Mouse (Mus musculus) midbrain, embryonic 12.5 days (tissue): ENCODE data around the gene Gm20708. TPM values are rescaled to one million over a fixed set of nuclear protein-coding genes. Genes with fewer than 3 reads are reported as not detected.

Source experiments
- ATAC-seq: fragments of 200-750 bp; cut with Nextera tagmentation; 2 replicates; pipeline ENCODE4 v1.8.0; 2017; ENCODE audit warnings: low read depth, moderate TSS enrichment, moderate library complexity; ENCODE audit not compliant: low FRiP score
- H3K27ac ChIP-seq: fragments of 300-500 bp; sonication (generic); replicated peaks from 2 replicates; pipeline ENCODE4 v1.5.1; 2016; ENCODE audit warnings: mild to moderate bottlenecking
- H3K27me3 ChIP-seq: fragments of 300-500 bp; sonication (generic); 2 replicates; pipeline ENCODE4 v1.6.1; 2016; ENCODE audit warnings: mild to moderate bottlenecking
- H3K36me3 ChIP-seq: fragments of 300-500 bp; sonication (generic); 2 replicates; pipeline ENCODE4 v1.6.1; 2016
- H3K4me1 ChIP-seq: fragments of 300-500 bp; sonication (generic); 2 replicates; pipeline ENCODE4 v1.6.1; 2016
- H3K4me2 ChIP-seq: fragments of 300-500 bp; sonication (generic); replicated peaks from 2 replicates; pipeline ENCODE4 v1.6.1; 2016; ENCODE audit warnings: mild to moderate bottlenecking, moderate library complexity
- H3K4me3 ChIP-seq: fragments of 300-500 bp; sonication (generic); 2 replicates; pipeline ENCODE4 v1.5.1; 2016; ENCODE audit warnings: mild to moderate bottlenecking
- H3K9ac ChIP-seq: fragments of 300-500 bp; sonication (generic); replicated peaks from 2 replicates; pipeline ENCODE4 v1.6.1; 2016; ENCODE audit warnings: mild to moderate bottlenecking, moderate library complexity
- H3K9me3 ChIP-seq: fragments of 300-500 bp; sonication (generic); 2 replicates; pipeline ENCODE4 v1.6.1; 2016; ENCODE audit warnings: mild to moderate bottlenecking
- WGBS: fragments of 180-500 bp; shearing (Covaris S2); methylation state at CpG from one replicate; pipeline ENCODE4 v1.1.7; 2016; 5-methylcytosine and 5-hydroxymethylcytosine counted together
- polyA plus RNA-seq: library from polyadenylated mRNA; unstranded; fragments of >200 nt; fragmentation: Nextera tagmentation; extraction: Ambion mirVana; gene quantifications from 2 replicates; pipeline ENCODE4 v1.2.1, GENCODE M21; 2016

Gene Gm20708
- polyA plus RNA-seq, 1 experiment from 2014 or later = 0.56 TPM

- H3K4me2 ChIP-seq = no peak overlapping the region
- no peak overlapping the region for H3K9ac ChIP-seq
- H3K9me3 ChIP-seq = no peaks in the 10 kb centered on the region
- peaks cover 49% of the 10 kb centered on the region for H3K4me1 ChIP-seq
- H3K27me3 ChIP-seq = peaks cover 80% of the 10 kb centered on the region
- no peaks in the 10 kb centered on the region for H3K36me3 ChIP-seq
- H3K4me3 ChIP-seq = no peak overlapping the region
- H3K27ac ChIP-seq = no peak overlapping the region
- no peak for ATAC-seq
- 22% methylated on average over 11 of the region's 11 CpGs for WGBS
Measured at GRCm38 (mm10) chr11:117863174-117863856, 53.8 kb downstream of the Gm20708 start.

- 72% methylated on average over 2 of the region's 2 CpGs for WGBS
- Histone ChIP-seq H3K9me3 (no peaks in the 10 kb centered on the region), H3K27me3 (peaks cover 66% of the 10 kb centered on the region), H3K9ac (no peak overlapping the region), H3K4me3 (no peak overlapping the region), H3K4me2 (no peak overlapping the region), H3K36me3 (no peaks in the 10 kb centered on the region), H3K27ac (no peak overlapping the region), H3K4me1 (peaks cover 47% of the 10 kb centered on the region)
- no peak for ATAC-seq
Measured at GRCm38 (mm10) chr11:117864805-117865204, 55.3 kb downstream of the Gm20708 start.

- Histone ChIP-seq H3K27me3 (peaks cover 56% of the 10 kb centered on the region), H3K27ac (peak overlapping the region; percentile 40), H3K4me1 (peaks cover 40% of the 10 kb centered on the region), H3K9me3 (no peaks in the 10 kb centered on the region), H3K9ac (peak overlapping the region; percentile 12; the same call in 1 of the 2 replicates), H3K4me2 (peak overlapping the region; percentile 8), H3K4me3 (no peak overlapping the region), H3K36me3 (no peaks in the 10 kb centered on the region)
- peak; percentile 28; the same call in 1 of the 2 replicates for ATAC-seq
- 9% methylated on average over 6 of the region's 6 CpGs for WGBS
Measured at GRCm38 (mm10) chr11:117865988-117866387, 56.5 kb downstream of the Gm20708 start.

GRCm38 (mm10) chr11:117870688-117871365, 61.4 kb downstream of the Gm20708 start:
- no peak for ATAC-seq
- H3K27me3 ChIP-seq = peaks cover 32% of the 10 kb centered on the region

GRCm38 (mm10) chr11:117871376-117871775, 61.9 kb downstream of the Gm20708 start:
- no peak overlapping the region for H3K4me3 ChIP-seq
- WGBS = 71% methylated on average over 5 of the region's 5 CpGs
- H3K9ac ChIP-seq = no peak overlapping the region
- no peak for ATAC-seq
- no peaks in the 10 kb centered on the region for H3K9me3 ChIP-seq
- H3K4me2 ChIP-seq = no peak overlapping the region
- no peaks in the 10 kb centered on the region for H3K36me3 ChIP-seq
- H3K27me3 ChIP-seq = peaks cover 32% of the 10 kb centered on the region
- H3K4me1 ChIP-seq = peaks cover 27% of the 10 kb centered on the region
- H3K27ac ChIP-seq = no peak overlapping the region

More at GRCm38 (mm10) chr11:117870688-117871365, 61.4 kb downstream of the Gm20708 start:
- no peak overlapping the region for H3K9ac ChIP-seq
- no peak overlapping the region for H3K27ac ChIP-seq
- 37% methylated on average over 12 of the region's 12 CpGs for WGBS
- no peak overlapping the region for H3K4me3 ChIP-seq
- H3K4me2 ChIP-seq = no peak overlapping the region
- H3K9me3 ChIP-seq = no peaks in the 10 kb centered on the region
- peaks cover 29% of the 10 kb centered on the region for H3K4me1 ChIP-seq
- H3K36me3 ChIP-seq = no peaks in the 10 kb centered on the region

- no peak overlapping the region; the same call in 1 of the 2 replicates for H3K9ac ChIP-seq
- no peaks in the 10 kb centered on the region for H3K9me3 ChIP-seq
- ATAC-seq = no peak
- H3K4me2 ChIP-seq = peak overlapping the region; percentile 98
- H3K4me3 ChIP-seq = no peak overlapping the region
- WGBS = 67% methylated on average over 12 of the region's 12 CpGs
- no peak overlapping the region for H3K27ac ChIP-seq
- H3K4me1 ChIP-seq = peaks cover 22% of the 10 kb centered on the region
- no peaks in the 10 kb centered on the region for H3K36me3 ChIP-seq
- peaks cover 30% of the 10 kb centered on the region for H3K27me3 ChIP-seq
Measured at GRCm38 (mm10) chr11:117871911-117872584, 62.6 kb downstream of the Gm20708 start.

GRCm38 (mm10) chr11:117872861-117873608, 63.6 kb downstream of the Gm20708 start, which contains the start of gene Tha1:
TSS of gene Tha1 (minus strand) at chr11:117873481.
- Histone ChIP-seq H3K4me3 (peak within 1 kb of the TSS; percentile 69), H3K9me3 (no peaks in the 10 kb centered on the region), H3K36me3 (no peaks in the 10 kb centered on the region), H3K9ac (peak within 1 kb of the TSS; percentile 77), H3K4me2 (peak within 1 kb of the TSS; percentile 98), H3K27me3 (peaks cover 27% of the 10 kb centered on the region), H3K4me1 (peaks cover 24% of the 10 kb centered on the region), H3K27ac (no peak within 1 kb of the TSS)
- ATAC-seq = peak; percentile 77
- 1% methylated on average over 51 of the region's 51 CpGs for WGBS

- H3K4me2 ChIP-seq = no peak overlapping the region
- H3K9ac ChIP-seq = no peak overlapping the region
- H3K9me3 ChIP-seq = no peaks in the 10 kb centered on the region
- H3K36me3 ChIP-seq = no peaks in the 10 kb centered on the region
- peaks cover 26% of the 10 kb centered on the region for H3K27me3 ChIP-seq
- H3K4me1 ChIP-seq = peaks cover 36% of the 10 kb centered on the region
- WGBS = 56% methylated on average over 4 of the region's 4 CpGs
- no peak overlapping the region for H3K27ac ChIP-seq
- H3K4me3 ChIP-seq = no peak overlapping the region
- ATAC-seq = no peak
Measured at GRCm38 (mm10) chr11:117874419-117874818, 65.0 kb downstream of the Gm20708 start.

- Histone ChIP-seq H3K9me3 (no peaks in the 10 kb centered on the region), H3K9ac (no peak overlapping the region), H3K27me3 (peaks cover 35% of the 10 kb centered on the region), H3K4me3 (no peak overlapping the region), H3K4me2 (no peak overlapping the region), H3K27ac (no peak overlapping the region), H3K36me3 (no peaks in the 10 kb centered on the region), H3K4me1 (peaks cover 36% of the 10 kb centered on the region)
- ATAC-seq = no peak
- 14% methylated on average over 6 of the region's 6 CpGs for WGBS
Measured at GRCm38 (mm10) chr11:117875681-117876080, 66.2 kb downstream of the Gm20708 start.

GRCm38 (mm10) chr11:117877917-117878745, 68.7 kb downstream of the Gm20708 start:
- H3K4me3 ChIP-seq = no peak overlapping the region
- 40% methylated on average over 13 of the region's 13 CpGs for WGBS
- H3K27ac ChIP-seq = peak overlapping the region; percentile 40; the same call in 1 of the 2 replicates
- peaks cover 30% of the 10 kb centered on the region for H3K4me1 ChIP-seq
- H3K9ac ChIP-seq = no peak overlapping the region
- no peak overlapping the region for H3K4me2 ChIP-seq
- no peaks in the 10 kb centered on the region for H3K36me3 ChIP-seq
- no peaks in the 10 kb centered on the region for H3K9me3 ChIP-seq
- ATAC-seq = 0 out of 2 replicates have a peak, but pooled peaks have one; percentile 38
- peaks cover 21% of the 10 kb centered on the region for H3K27me3 ChIP-seq

GRCm38 (mm10) chr11:117878892-117879291, 69.4 kb downstream of the Gm20708 start:
- Histone ChIP-seq H3K27ac (no peak overlapping the region), H3K4me1 (peaks cover 26% of the 10 kb centered on the region), H3K9me3 (no peaks in the 10 kb centered on the region), H3K27me3 (peaks cover 22% of the 10 kb centered on the region), H3K4me3 (no peak overlapping the region), H3K36me3 (no peaks in the 10 kb centered on the region), H3K4me2 (no peak overlapping the region), H3K9ac (no peak overlapping the region)
- no peak for ATAC-seq
- 32% methylated on average over 8 of the region's 8 CpGs for WGBS
